Mouse (Mus musculus) hindlimb bud, embryonic 11.5 days (tissue): ENCODE data around the gene Adam19.

Source experiments
- DNase-seq: peaks from one replicate; pipeline ENCODE4 v3.0.0-alpha.2; 2012; ENCODE audit warnings: low read depth, low spot score; ENCODE audit errors: extremely low spot score

The Adam19 gene

DNA sequence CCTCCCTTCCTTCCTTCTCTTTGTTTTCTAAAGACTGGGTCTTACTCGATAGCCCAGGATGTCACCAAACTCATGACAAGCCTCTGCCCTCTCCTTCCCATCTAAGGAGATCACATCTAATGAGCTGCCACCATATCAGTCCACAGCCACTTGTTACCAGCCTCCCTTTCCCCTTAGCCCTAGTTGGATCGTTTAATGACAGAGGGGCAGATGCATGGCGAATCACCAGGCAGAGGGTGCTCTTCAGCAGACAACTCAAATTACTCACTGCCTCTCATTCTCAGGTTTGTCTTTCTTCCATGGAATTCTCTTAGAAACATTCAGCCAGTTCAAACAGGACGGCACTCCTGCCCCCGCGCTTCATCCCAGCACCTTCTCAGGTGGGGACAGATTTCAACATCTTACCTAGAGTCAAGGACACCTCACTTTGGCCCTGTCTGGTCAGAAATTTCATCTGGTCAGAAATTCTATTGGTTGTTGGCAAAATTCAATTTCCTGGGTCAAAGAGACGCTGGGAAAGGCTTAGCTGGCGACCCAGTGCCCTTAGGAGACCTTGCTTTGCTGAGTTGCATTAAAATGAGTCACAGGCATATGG lies 16.8 kb downstream of the Adam19 start:
- DNase-seq, result no peak

DNA sequence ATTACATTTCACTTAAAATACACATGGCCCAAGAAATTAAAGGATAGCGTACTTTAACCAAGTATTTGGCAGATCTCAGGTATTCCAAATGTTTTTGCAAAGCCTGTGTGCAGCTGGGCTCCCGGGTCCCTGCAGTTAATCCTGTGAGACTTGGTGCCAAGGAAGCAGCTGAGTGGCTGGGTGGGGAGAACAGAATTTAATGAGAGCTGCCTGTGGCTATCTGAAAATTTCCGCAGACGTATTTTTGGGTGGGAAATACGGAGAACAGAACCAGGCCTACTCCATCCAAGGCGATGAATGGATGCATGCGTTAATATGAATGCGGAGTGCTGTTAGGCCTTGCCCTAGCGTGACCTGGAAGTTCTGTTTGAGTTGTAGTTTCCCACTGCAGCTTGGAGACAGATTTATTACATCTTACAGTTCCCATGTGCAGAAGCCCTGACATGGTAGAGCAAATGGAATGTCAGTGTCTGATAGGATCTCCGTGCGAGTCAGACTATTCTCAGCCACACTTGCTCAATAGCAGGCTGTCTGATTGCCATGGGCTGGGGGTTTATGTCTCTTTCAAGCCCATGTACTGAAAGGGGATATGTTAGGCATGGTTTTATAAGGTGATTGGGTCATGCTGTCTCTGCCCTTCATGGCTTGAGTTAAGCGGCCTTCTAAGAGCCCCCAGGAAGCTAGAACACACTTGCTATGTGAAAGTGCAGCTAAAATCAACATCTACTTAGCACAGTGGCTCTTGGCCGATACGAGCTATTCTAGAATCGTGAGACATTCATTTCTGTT lies 17.5 kb downstream of the Adam19 start:
- no peak for DNase-seq

DNA sequence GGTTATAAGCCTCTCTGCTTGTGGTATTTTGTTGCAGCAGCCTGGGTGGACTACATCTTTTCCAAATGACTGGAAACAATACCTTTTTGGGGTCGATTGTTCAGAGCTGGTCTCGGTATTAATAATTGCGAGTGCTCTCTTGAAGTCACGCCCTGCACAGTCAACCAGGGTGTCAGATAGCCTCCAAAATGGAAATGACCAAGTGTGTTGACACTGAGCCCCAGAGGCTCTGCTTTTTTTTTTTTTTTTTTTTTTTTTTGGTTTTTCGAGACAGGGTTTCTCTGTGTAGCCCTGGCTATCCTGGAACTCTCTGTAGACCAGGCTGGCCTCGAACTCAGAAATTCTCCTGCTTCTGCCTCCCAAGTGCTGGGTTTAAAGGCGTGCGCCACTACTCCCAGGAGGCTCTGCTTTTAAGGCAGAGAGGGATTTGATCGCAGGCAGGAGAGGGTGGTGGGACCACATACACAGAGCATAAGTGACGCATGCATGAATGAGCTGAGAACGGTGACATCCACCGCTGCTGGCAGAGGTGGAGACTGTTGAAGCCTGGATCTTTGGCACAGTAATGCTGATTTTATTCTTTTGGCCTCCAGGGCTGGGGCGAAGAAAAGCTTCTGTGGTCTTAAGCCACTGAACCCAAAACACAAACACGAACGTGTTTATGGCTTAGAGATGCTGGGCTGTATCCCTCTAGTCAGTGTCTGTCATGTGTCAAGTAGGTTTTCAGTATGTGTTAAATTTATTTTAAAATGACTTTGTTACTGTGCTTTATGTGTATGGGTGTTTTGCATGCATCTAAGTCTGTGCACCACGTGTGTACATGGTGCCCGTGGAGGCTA lies 18.3 kb downstream of the Adam19 start:
- no peak for DNase-seq

- DNase-seq, result no peak
These were observed 19.7 kb downstream of the Adam19 start for GRCm38 (mm10) chr11:46075507-46075906.

DNA sequence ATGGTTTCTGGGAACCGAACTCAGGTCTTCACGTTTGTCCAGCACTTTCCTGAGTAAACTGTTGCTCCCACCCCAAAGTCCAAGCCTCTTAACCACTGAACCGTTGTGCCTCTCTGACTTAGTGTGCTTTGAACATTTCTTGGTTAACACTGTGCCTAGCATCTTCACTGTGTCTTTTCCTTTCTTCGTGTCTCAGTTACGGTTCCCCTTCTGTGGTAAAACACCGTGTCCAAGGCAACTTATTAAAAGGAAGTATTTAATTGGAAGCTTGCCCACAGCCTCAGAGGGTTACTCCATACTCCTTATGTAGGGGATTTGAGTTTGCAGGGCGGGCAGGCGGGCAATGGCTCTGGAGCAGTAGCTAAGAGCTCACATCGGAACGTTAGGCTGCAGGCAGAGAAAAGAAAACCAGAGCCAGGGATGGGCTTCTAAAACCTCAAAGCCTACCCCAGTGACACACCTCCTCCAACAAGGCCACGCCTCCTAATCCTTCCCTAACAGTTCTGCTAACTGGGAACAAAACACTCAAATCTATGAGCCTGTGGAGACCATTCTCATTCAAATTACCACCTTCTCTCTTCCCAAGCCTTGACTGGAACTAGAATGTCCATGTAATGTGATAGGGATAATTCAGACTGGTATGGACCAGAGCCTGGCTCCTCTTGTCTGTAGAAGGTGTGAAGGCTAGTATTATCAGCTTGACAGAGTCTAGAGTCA lies 20.8 kb downstream of the Adam19 start:
- DNase-seq, result no peak

GRCm38 (mm10) chr11:46077304-46077703 lies 21.5 kb downstream of the Adam19 start:
- no peak for DNase-seq

- no peak for DNase-seq
These were observed 22.1 kb downstream of the Adam19 start for GRCm38 (mm10) chr11:46077732-46078375.

- DNase-seq, result no peak
These were observed 25.3 kb downstream of the Adam19 start for GRCm38 (mm10) chr11:46081075-46081474.

DNA sequence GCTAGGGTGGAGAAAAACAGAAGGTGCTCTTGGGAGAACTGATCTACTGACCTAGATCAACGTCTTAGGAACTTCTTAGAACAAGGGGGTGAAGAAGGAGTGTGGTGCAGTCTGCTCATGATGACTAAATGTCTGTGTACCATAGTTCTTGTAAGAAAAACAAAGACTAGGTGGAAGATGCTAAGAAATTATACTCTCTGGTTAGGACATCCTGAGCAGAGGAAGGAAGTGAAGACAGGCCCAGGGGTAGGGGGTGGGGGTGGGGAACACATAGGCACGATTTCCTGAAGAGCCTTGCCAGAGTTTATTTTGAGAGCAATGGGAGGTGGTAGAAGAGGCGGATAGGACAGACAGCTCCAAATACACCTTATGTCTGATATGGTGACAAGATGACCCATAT lies 27.6 kb downstream of the Adam19 start:
- DNase-seq, result no peak

- no peak for DNase-seq
These were observed 28.1 kb downstream of the Adam19 start for GRCm38 (mm10) chr11:46083835-46084444.

- no peak for DNase-seq
These were observed 28.8 kb downstream of the Adam19 start for GRCm38 (mm10) chr11:46084568-46084967.

DNA sequence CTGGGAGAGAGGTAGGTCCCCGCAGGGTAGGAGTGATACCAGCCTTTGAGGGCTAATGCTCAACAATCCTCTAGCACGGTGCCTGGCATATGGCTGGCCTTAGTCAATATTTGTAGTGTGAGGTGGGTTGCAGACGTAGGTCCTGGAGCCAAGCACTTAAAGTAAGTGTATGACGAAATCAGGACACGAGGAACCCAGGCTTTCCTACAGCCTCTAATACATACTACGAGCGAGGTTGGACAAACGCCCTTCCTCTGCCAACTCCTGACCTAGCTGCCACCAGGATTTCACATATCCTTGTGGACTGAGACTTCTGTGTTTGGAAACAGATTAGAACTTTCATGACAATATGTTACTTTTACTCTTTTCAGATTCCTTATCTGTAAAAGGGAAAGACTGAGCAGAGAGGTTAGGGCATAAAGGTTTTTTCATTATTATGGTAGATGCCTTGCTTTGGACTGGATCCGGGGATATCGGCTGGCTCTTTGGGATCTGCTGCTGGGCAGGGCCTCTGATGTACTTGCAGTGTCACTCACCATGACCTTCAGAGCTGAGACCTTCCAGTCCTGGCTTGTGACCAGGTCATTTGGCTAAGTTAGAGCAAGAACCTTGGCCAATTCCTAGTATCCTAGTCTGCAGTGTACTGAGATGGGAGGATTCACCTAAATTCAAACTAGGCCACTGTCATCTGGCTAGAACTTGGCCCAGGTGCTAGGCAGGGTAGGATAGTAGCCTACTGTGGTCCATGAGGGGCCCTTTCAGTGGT lies 29.8 kb downstream of the Adam19 start:
- no peak for DNase-seq

- DNase-seq, result no peak
These were observed 30.7 kb downstream of the Adam19 start for GRCm38 (mm10) chr11:46086446-46086845.

DNA sequence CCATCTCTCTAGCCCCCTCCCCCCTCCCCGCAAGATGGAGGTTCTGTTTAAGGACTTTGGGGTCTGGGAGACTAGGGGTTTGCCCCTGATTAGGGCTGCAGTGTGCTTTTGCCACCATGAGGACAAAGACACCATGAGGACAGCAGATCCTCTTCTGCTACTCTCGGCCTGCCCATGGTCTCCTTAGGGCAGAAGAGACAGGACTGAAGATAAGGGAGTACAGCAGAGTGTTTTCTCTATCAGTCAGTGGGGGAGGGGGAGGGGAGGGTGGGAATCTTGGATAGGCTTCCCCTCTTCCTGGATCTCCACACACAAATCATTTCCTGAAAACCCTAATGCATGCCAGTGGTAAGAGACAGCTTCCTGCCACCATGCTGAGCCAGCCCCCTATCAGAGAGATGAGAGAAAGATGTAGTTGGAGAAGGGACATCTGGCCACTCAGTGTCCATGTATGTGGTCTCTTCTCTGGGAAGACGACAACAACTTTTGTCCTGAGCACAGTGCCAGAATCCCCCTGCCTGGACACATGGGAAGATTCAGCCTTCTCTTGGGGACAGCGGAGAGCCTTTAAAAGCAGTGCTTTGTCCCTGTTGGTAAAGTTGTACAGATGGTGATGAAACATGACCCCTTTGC lies 33.4 kb downstream of the Adam19 start:
- DNase-seq, result no peak

DNA sequence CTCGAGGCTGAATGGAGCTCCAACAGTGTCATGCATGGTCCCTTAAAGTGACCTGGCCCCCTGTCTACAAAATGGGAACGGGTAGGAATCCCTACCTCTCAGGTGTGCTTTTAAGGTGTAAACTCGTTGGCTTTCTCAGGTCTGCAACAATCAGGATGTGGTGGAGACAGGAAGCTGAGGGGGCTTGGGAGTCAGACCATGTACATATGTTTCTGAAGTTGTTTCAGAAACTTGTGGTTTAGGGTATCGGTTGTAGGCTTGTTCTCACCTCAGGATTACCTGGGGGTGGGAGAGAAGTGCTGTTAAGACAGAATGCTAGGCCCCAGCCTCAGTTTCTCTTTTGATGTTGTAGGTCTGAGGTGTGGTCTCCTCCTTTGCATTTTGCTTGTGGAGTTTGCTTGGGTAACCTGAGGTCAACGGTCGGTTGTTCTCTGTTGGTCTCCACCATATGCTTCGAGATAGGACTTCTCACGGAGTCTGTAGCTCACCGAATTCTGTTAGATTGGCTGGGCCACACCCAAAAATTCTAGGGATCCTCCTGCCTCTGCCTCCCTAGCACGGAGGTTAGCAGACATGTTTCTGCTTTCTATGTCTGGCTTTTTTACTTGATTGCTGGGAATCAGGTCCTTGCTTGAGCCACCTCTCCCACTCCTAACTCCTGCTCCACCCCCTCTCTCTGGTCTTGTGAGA lies 34.4 kb downstream of the Adam19 start:
- DNase-seq, result no peak

- no peak for DNase-seq
These were observed 35.3 kb downstream of the Adam19 start for GRCm38 (mm10) chr11:46090951-46091667.

DNA sequence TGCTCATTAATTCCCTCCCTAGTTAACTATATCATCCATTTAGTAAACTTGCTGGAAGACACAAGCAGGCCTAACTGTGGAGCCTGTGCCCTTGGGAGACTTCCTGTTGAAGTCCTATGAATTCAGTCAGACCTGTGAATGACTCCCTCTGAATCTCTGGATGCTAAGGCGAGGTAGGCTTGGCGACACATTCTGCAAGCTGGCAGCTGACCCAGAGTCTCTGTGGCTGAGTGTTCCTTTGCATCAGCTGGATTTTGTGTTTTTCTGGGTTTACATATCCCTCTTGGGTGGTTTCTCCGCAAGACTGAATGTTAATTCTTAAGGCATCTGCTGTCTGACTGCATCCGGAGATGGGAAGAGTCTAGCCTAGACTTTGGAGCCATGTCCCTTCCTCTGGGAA lies 36.3 kb downstream of the Adam19 start:
- DNase-seq, result no peak
